ENCODE assay signal across 12 mouse cellular contexts in the genomic region with DNA sequence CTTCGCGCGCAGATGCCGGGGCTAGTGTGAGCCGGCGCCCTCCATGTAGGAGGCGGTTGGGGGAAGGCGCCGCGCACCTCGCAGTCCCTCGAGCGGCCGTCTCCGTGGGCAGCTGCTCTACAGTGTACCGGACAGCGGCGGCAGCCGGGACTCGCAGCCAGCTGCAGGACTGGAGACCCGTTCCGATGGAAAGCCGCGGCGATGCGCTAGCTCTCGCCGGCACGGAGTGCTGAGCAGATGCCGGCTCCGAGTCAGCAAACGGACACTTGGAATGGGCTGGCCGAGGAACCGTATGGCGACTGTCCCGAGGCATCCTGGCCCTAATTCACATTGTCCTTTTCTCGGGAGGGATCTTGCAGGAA. TPM values are rescaled to one million over a fixed set of nuclear protein-coding genes. Genes with fewer than 3 reads are reported as not detected.
A peak's percentile ranks its signal among the peaks of the same experiment; 100 is the strongest.
DNase-seq lines count a peak whose midpoint lies in the region; ATAC-seq and TF ChIP-seq lines count a peak whose summit lies in the region.
"Had no signal": no experiment of that assay in that cellular context is flagged by ENCODE, and none has a peak within 500 bp of the region (broad histone marks: within the 10 kb centered on the region; RNA-seq: fewer than 3 reads in every experiment).

No protein-coding gene starts in this region.

- no peak overlapping the region for H3K9ac ChIP-seq in forebrain, embryonic 11.5 days (ENCODE audit: low read length)
- H3K9ac ChIP-seq in neural tube, embryonic 15.5 days (replicated peaks): no peak overlapping the region

- H3K4me2 ChIP-seq in forebrain, embryonic 11.5 days (ENCODE audit: low read depth, low read length, severe bottlenecking): peak overlapping the region; percentile 44; the same call in 1 of the 2 replicates
- peak overlapping the region; percentile 47 for H3K4me2 ChIP-seq in neural tube, embryonic 15.5 days

- under 1% methylated on average over 37 of the region's 37 CpGs for WGBS in forebrain, embryonic 11.5 days
- under 1% methylated on average over 37 of the region's 37 CpGs for WGBS in limb, embryonic 10.5 days
- WGBS in neural tube, embryonic 15.5 days: under 1% methylated on average over 36 of the region's 37 CpGs

- H3K4me1 ChIP-seq in forebrain, embryonic 11.5 days (replicated peaks; ENCODE audit: control insufficient read depth, insufficient read depth, low read length): peaks cover 15% of the 10 kb centered on the region
- peaks cover 38% of the 10 kb centered on the region for H3K4me1 ChIP-seq in limb, embryonic 10.5 days
- peaks cover 32% of the 10 kb centered on the region for H3K4me1 ChIP-seq in neural tube, embryonic 15.5 days

- DNase-seq in left cerebral cortex, adult 2 months (ENCODE audit: extremely low spot score in 1 of 2, low spot score in 2 of 2): no peak
- no peak for DNase-seq in left cerebral cortex, postnatal 25 days (ENCODE audit: low spot score in 2 of 2)
- no peak for DNase-seq in forebrain, embryonic 11.5 days (ENCODE audit: low spot score)
- peak; percentile 72 for DNase-seq in limb, embryonic 10.5 days (ENCODE audit: low spot score)
- DNase-seq in thymus, postnatal 36 days: no peak
- DNase-seq: cerebellum, postnatal 14 days had no signal

- no peak for ATAC-seq in forebrain, embryonic 11.5 days (replicated peaks; ENCODE audit: low FRiP score)
- no peak for ATAC-seq in neural tube, embryonic 15.5 days (ENCODE audit: low FRiP score)
- ATAC-seq in inflammation-experienced regulatory T-cells, adult 6 months: no peak
- ATAC-seq in CD4-positive, CD25-positive, alpha-beta regulatory T cell, adult 4 months: no peak
- ATAC-seq: Patski had no signal

- no peaks in the 10 kb centered on the region; the same call in 1 of the 2 replicates for H3K9me3 ChIP-seq in forebrain, embryonic 11.5 days (ENCODE audit: control insufficient read depth, low read length)
- H3K9me3 ChIP-seq in limb, embryonic 10.5 days (replicated peaks): no peaks in the 10 kb centered on the region
- no peaks in the 10 kb centered on the region for H3K9me3 ChIP-seq in neural tube, embryonic 15.5 days (replicated peaks)

- no peak overlapping the region for H3K27ac ChIP-seq in left cerebral cortex, adult 2 months
- H3K27ac ChIP-seq in forebrain, embryonic 11.5 days (ENCODE audit: low read depth, low read length): no peak overlapping the region
- H3K27ac ChIP-seq in limb, embryonic 10.5 days: no peak overlapping the region
- no peak overlapping the region for H3K27ac ChIP-seq in neural tube, embryonic 15.5 days (replicated peaks)
- H3K27ac ChIP-seq: macrophage had no signal

- intact Hi-C loops in left cerebral cortex, adult 2 months (cut with DNase I): no loop called here
- intact Hi-C loops in left cerebral cortex, postnatal 25 days (cut with DNase I): no loop called here

- no peak for TF ChIP-seq CTCF in left cerebral cortex, adult 2 months (IDR thresholded peaks at IDR 0.05)

- H3K27me3 ChIP-seq in forebrain, embryonic 11.5 days (ENCODE audit: control insufficient read depth, insufficient read depth, low read length): peaks cover 97% of the 10 kb centered on the region
- peaks cover 100% of the 10 kb centered on the region for H3K27me3 ChIP-seq in limb, embryonic 10.5 days (ENCODE audit: low read depth, poor library complexity, severe bottlenecking)
- H3K27me3 ChIP-seq in neural tube, embryonic 15.5 days (replicated peaks): peaks cover 95% of the 10 kb centered on the region

- H3K36me3 ChIP-seq in forebrain, embryonic 11.5 days (ENCODE audit: control insufficient read depth, insufficient read depth, low read length): no peaks in the 10 kb centered on the region
- no peaks in the 10 kb centered on the region for H3K36me3 ChIP-seq in limb, embryonic 10.5 days
- H3K36me3 ChIP-seq in neural tube, embryonic 15.5 days: no peaks in the 10 kb centered on the region

- peak overlapping the region; percentile 24 for H3K4me3 ChIP-seq in left cerebral cortex, adult 2 months
- H3K4me3 ChIP-seq in forebrain, embryonic 11.5 days (ENCODE audit: low read depth, low read length): peak overlapping the region; percentile 21
- peak overlapping the region; percentile 44 for H3K4me3 ChIP-seq in limb, embryonic 10.5 days
- H3K4me3 ChIP-seq in neural tube, embryonic 15.5 days (replicated peaks): peak overlapping the region; percentile 26

RNA-seq across cellular contexts. Expression of a gene that starts 3.4 kb away (rescaled TPM):
- total RNA-seq in left cerebral cortex, adult 2 months (2021): not detected
- total RNA-seq in left cerebral cortex, postnatal 25 days (2021): not detected
- polyA plus RNA-seq in forebrain, embryonic 11.5 days (2014; fragmentation: Nextera tagmentation; extraction: Ambion mirVana): 0.44 and 0.55 TPM in 2 replicates
- 0.13 and 0.35 TPM in 2 replicates for polyA plus RNA-seq in limb, embryonic 10.5 days (2016; fragmentation: Nextera tagmentation; extraction: Ambion mirVana)
- polyA plus RNA-seq in neural tube, embryonic 15.5 days (2015; fragmentation: Nextera tagmentation; extraction: Ambion mirVana): 0.73 and 1.4 TPM in 2 replicates
- polyA plus RNA-seq in inflammation-experienced regulatory T-cells, adult 6 months (2017; shearing (Covaris generic)): not detected
- not detected for polyA plus RNA-seq in CD4-positive, CD25-positive, alpha-beta regulatory T cell, adult 4 months (2017; shearing (Covaris generic))
- total RNA-seq: heart, postnatal 10 days had no signal
- polyA plus RNA-seq: macrophage, Patski had no signal
